Mouse (Mus musculus): Measurements from ENCODE around the gene Klk1b3. TPM values are rescaled to one million over a fixed set of nuclear protein-coding genes. Genes with fewer than 3 reads are reported as not detected.
A peak's percentile ranks its signal among the peaks of the same experiment; 100 is the strongest.
"Not testable (repeated sequence)": the region's sequence is repeated elsewhere in the genome, so short reads cannot be mapped to it uniquely, and the experiment has no call there.

Gene Klk1b3
- polyA plus RNA-seq, 1 experiment from 2014 or later: not detected

DNA sequence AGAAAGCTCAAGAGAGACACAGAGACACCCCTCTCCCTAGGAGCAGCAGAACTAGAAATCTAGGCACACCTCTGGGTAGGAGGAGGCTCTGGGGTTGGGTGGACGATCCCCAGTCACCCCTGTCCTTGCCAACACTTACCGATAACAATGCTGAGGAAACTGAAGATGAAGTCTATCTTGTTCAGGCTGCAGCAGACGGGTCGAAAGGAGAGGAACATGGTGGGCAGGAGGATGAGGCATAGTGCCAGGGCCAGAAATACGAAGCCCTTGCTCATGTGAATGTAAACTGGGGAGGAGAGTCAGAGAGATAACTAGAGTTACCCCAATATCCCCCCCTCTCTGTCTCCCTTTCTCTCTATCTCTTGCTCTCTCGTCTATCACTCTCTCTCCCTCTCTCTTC is 24.3 kb downstream of the Klk1b3 start:
- not testable (repeated sequence) for H3K4me2 ChIP-seq (replicated peaks; ENCODE audit: low read depth, low read length); H3K4me1 ChIP-seq (ENCODE audit: control insufficient read depth, insufficient read depth, low read length); H3K9ac ChIP-seq (replicated peaks; ENCODE audit: low read depth, low read length); ATAC-seq (ENCODE audit: insufficient number of reproducible peaks, insufficient read depth, low FRiP score, low read depth); H3K9me3 ChIP-seq (ENCODE audit: control insufficient read depth, low read depth, low read length); H3K36me3 ChIP-seq (ENCODE audit: control insufficient read depth, insufficient read depth, low read length); H3K27me3 ChIP-seq (ENCODE audit: control insufficient read depth, insufficient read depth, low read length); H3K4me3 ChIP-seq (ENCODE audit: low read depth, low read length); H3K27ac ChIP-seq (ENCODE audit: low read length)
- WGBS: 77% methylated on average over 6 of the region's 6 CpGs

DNA sequence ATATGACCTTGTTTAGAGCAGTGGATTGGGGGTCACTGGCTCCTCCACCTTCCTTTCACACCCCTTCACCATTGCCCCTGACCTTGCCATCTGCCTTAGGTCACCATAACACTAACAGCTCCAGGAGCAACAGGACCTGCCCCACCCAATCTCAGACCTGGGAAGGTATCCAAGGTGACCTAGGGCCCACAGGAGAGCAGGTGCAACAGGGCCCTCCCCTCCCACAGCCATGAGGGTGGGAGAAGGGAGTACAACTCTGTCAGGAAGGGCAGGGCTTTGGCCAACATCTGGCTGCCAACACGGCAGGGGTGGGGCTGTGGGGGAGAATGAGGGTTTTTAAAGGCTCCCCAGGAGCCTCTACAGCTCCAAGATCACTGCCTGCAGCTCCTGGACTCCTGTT is 27.1 kb downstream of the Klk1b3 start, which contains the start of gene Klk1:
Klk1 (plus strand) TSS at position 285 of the 400 bp plus-strand sequence.
- Histone ChIP-seq H3K27me3 (ENCODE audit: control insufficient read depth, insufficient read depth, low read length) (no peaks in the 10 kb centered on the region), H3K4me1 (ENCODE audit: control insufficient read depth, insufficient read depth, low read length) (no peaks in the 10 kb centered on the region), H3K4me3 (ENCODE audit: low read depth, low read length) (no peak within 1 kb of the TSS), H3K4me2 (replicated peaks; ENCODE audit: low read depth, low read length) (no peak within 1 kb of the TSS), H3K9ac (replicated peaks; ENCODE audit: low read depth, low read length) (no peak within 1 kb of the TSS), H3K9me3 (ENCODE audit: control insufficient read depth, low read depth, low read length) (no peaks in the 10 kb centered on the region), H3K36me3 (ENCODE audit: control insufficient read depth, insufficient read depth, low read length) (no peaks in the 10 kb centered on the region), H3K27ac (ENCODE audit: low read length) (no peak within 1 kb of the TSS)
- 14% methylated on average over 1 of the region's 1 CpGs for WGBS
- no peak for ATAC-seq (ENCODE audit: insufficient number of reproducible peaks, insufficient read depth, low FRiP score, low read depth)

GRCm38 (mm10) chr7:44235909-44236308 is 37.9 kb downstream of the Klk1b3 start, which contains the start of gene Gm36864:
TSS of gene Gm36864 (plus strand) at chr7:44236177.
- no peaks in the 10 kb centered on the region for H3K4me1 ChIP-seq (ENCODE audit: control insufficient read depth, insufficient read depth, low read length)
- no peak within 1 kb of the TSS for H3K4me2 ChIP-seq (replicated peaks; ENCODE audit: low read depth, low read length)
- no peak within 1 kb of the TSS for H3K9ac ChIP-seq (replicated peaks; ENCODE audit: low read depth, low read length)
- no peaks in the 10 kb centered on the region for H3K9me3 ChIP-seq (ENCODE audit: control insufficient read depth, low read depth, low read length)
- no peaks in the 10 kb centered on the region for H3K27me3 ChIP-seq (ENCODE audit: control insufficient read depth, insufficient read depth, low read length)
- no peak for ATAC-seq (ENCODE audit: insufficient number of reproducible peaks, insufficient read depth, low FRiP score, low read depth)
- H3K36me3 ChIP-seq (ENCODE audit: control insufficient read depth, insufficient read depth, low read length): no peaks in the 10 kb centered on the region
- H3K4me3 ChIP-seq (ENCODE audit: low read depth, low read length): no peak within 1 kb of the TSS
- WGBS: 83% methylated on average over 3 of the region's 3 CpGs
- H3K27ac ChIP-seq (ENCODE audit: low read length): no peak within 1 kb of the TSS

DNA sequence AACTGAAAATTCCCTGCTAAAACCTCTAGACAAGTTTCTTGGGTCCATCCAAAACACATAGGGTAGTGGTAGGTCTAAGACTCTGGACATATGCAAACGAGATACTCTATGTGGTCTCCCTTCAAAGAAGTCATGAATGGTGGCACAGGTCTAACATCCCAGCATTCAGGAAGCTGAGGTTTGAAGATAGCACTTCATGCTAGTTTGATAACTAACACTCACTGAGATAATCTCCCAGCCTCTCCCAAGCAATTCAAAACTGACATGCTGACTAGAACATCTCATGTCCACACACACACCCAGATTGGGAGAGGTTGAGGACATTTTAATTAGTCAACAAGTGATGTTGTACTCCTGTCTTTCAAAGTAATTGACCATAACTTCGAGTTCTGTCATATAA is 41.9 kb downstream of the Klk1b3 start:
- 46% methylated on average over 2 of the region's 2 CpGs for WGBS
- no peak overlapping the region for H3K27ac ChIP-seq (ENCODE audit: low read length)
- H3K4me3 ChIP-seq (ENCODE audit: low read depth, low read length): no peak overlapping the region
- H3K4me2 ChIP-seq (replicated peaks; ENCODE audit: low read depth, low read length): no peak overlapping the region
- H3K27me3 ChIP-seq (ENCODE audit: control insufficient read depth, insufficient read depth, low read length): no peaks in the 10 kb centered on the region
- no peak overlapping the region for H3K9ac ChIP-seq (replicated peaks; ENCODE audit: low read depth, low read length)
- no peaks in the 10 kb centered on the region for H3K9me3 ChIP-seq (ENCODE audit: control insufficient read depth, low read depth, low read length)
- H3K4me1 ChIP-seq (ENCODE audit: control insufficient read depth, insufficient read depth, low read length): no peaks in the 10 kb centered on the region
- no peak for ATAC-seq (ENCODE audit: insufficient number of reproducible peaks, insufficient read depth, low FRiP score, low read depth)
- no peaks in the 10 kb centered on the region for H3K36me3 ChIP-seq (ENCODE audit: control insufficient read depth, insufficient read depth, low read length)

DNA sequence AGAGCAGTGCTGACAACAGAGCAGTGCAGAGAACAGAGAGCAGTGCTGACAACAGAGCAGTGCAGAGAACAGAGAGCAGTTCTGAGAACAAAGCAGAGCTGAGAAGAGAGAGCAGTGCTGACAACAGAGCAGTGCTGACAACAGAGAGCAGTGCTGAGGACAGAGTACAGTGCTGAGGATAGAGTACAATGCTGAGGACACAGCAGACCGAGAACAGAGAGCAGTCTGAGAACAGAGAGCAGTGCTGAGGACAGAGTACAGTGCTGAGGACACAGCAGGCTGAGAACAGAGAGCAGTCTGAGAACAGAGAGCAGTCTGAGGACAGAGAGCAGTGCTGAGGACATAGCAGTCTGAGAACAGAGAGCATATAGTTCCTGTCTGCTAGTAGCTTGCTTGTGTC is 42.7 kb downstream of the Klk1b3 start:
- Histone ChIP-seq H3K27ac (ENCODE audit: low read length) (no peak overlapping the region), H3K9me3 (ENCODE audit: control insufficient read depth, low read depth, low read length) (no peaks in the 10 kb centered on the region), H3K36me3 (ENCODE audit: control insufficient read depth, insufficient read depth, low read length) (no peaks in the 10 kb centered on the region), H3K4me2 (replicated peaks; ENCODE audit: low read depth, low read length) (no peak overlapping the region), H3K4me1 (ENCODE audit: control insufficient read depth, insufficient read depth, low read length) (peaks cover 5% of the 10 kb centered on the region; the same call in 1 of the 2 replicates), H3K4me3 (ENCODE audit: low read depth, low read length) (no peak overlapping the region), H3K27me3 (ENCODE audit: control insufficient read depth, insufficient read depth, low read length) (no peaks in the 10 kb centered on the region), H3K9ac (replicated peaks; ENCODE audit: low read depth, low read length) (no peak overlapping the region)
- no peak for ATAC-seq (ENCODE audit: insufficient number of reproducible peaks, insufficient read depth, low FRiP score, low read depth)
- WGBS: 29% methylated on average over 1 of the region's 1 CpGs

DNA sequence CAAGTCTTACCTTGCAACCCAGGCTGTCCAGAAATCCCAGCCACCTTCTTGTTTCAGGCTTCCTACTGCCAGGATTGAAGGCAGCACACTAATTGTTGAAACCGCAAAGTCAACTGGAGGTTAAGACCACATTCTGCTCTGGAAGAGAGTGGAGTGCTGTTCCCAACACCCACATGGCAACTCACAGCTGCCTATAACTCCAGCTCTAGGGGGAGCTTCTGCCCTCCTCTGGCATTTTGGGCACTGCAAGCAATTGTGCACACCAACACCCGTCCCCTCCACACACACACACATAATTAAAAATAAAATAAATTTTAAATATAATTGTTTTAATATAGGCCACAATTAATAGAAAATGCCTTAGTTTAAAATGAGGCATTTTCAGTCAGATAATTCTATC is 43.2 kb downstream of the Klk1b3 start:
- WGBS: 68% methylated on average over 2 of the region's 2 CpGs
- H3K4me2 ChIP-seq (replicated peaks; ENCODE audit: low read depth, low read length): no peak overlapping the region
- H3K4me1 ChIP-seq (ENCODE audit: control insufficient read depth, insufficient read depth, low read length): peaks cover 5% of the 10 kb centered on the region; the same call in 1 of the 2 replicates
- no peak overlapping the region for H3K4me3 ChIP-seq (ENCODE audit: low read depth, low read length)
- no peaks in the 10 kb centered on the region for H3K36me3 ChIP-seq (ENCODE audit: control insufficient read depth, insufficient read depth, low read length)
- H3K27me3 ChIP-seq (ENCODE audit: control insufficient read depth, insufficient read depth, low read length): no peaks in the 10 kb centered on the region
- no peak overlapping the region for H3K27ac ChIP-seq (ENCODE audit: low read length)
- H3K9ac ChIP-seq (replicated peaks; ENCODE audit: low read depth, low read length): no peak overlapping the region
- ATAC-seq (ENCODE audit: insufficient number of reproducible peaks, insufficient read depth, low FRiP score, low read depth): no peak
- no peaks in the 10 kb centered on the region for H3K9me3 ChIP-seq (ENCODE audit: control insufficient read depth, low read depth, low read length)

DNA sequence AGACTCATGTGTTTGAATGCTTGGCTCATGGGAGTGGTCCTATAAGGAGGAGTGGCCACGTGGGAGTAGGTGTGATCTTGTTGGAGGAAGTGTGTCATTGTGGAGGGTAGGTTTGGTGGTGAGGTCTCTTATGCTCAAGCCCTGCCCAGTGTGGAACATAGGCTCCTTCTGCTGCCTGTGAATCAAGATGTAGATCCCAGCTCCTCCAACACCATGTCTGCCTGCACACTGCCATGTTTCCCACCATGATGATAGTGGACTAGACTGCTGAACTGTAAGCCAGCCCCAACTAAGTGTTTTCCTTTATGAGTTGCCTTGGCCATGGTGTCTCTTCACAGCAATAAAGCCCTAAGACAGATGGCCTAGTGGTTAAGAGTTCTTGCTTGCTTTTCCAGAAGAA is 46.1 kb downstream of the Klk1b3 start:
- Histone ChIP-seq H3K4me2 (replicated peaks; ENCODE audit: low read depth, low read length) (no peak overlapping the region), H3K27ac (ENCODE audit: low read length) (no peak overlapping the region), H3K36me3 (ENCODE audit: control insufficient read depth, insufficient read depth, low read length) (peaks cover 9% of the 10 kb centered on the region; the same call in 1 of the 2 replicates), H3K27me3 (ENCODE audit: control insufficient read depth, insufficient read depth, low read length) (no peaks in the 10 kb centered on the region), H3K9me3 (ENCODE audit: control insufficient read depth, low read depth, low read length) (no peaks in the 10 kb centered on the region), H3K4me1 (ENCODE audit: control insufficient read depth, insufficient read depth, low read length) (peaks cover 16% of the 10 kb centered on the region; the same call in 1 of the 2 replicates), H3K4me3 (ENCODE audit: low read depth, low read length) (no peak overlapping the region), H3K9ac (replicated peaks; ENCODE audit: low read depth, low read length) (no peak overlapping the region)
- no peak for ATAC-seq (ENCODE audit: insufficient number of reproducible peaks, insufficient read depth, low FRiP score, low read depth)
- 53% methylated on average over 1 of the region's 1 CpGs for WGBS

DNA sequence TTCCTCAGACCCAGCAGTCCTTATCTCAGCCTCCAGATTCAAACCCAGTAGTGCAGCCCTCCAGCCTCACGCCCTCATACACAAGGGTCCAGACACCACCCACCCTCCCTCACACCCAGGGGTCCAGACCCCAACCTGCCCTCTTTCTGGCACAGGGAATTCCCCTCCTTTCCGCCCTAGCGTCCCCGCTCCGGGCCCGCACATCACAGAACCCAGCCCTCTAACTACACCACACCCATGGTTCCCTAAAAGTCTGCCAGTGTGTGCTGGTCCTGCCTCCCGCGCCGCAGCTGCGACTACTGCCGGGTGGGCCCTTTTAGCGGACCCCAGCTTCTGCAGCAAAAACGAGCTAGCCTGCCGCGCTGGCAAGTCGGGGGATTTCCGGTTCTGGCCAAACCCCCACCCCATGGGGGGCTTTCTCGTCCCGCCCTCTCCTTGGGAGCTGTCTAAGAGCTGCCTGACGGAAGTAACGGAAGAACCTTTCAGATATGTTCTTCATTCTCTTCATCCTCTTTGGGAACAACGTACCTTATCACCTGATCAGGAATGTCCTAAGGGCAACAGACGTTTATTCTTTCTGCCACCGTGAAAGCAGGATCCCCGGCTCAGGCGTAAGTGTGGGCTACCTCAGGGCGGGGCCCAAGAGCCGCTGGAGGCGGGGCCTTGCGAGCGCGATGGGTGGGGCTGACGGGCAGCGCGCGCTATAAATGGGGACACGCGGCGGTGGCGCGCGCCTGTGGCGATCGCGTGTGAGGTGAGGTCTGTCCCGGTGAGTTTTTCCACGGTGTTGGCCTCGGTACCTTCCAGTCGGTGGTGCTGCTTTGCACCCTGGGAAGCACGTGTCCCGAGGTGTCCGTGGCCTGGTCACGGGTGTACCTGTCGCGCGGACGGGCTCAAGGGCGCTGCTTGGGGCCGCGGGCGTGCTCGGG is 48.3 kb downstream of the Klk1b3 start, which contains the start of the genes 1700028J19Rik and 2410002F23Rik:
1700028J19Rik (minus strand) TSS at position 641 of the 929 bp plus-strand sequence.
2410002F23Rik (plus strand) TSS at position 668 of the 929 bp plus-strand sequence.
- ATAC-seq (ENCODE audit: insufficient number of reproducible peaks, insufficient read depth, low FRiP score, low read depth): peak; percentile 81
- no peaks in the 10 kb centered on the region for H3K27me3 ChIP-seq (ENCODE audit: control insufficient read depth, insufficient read depth, low read length)

More for the DNA sequence above, 48.3 kb downstream of the Klk1b3 start, which contains the start of the genes 1700028J19Rik and 2410002F23Rik:
- peaks cover 30% of the 10 kb centered on the region for H3K36me3 ChIP-seq (ENCODE audit: control insufficient read depth, insufficient read depth, low read length)
- H3K27ac ChIP-seq (ENCODE audit: low read length): peak within 1 kb of the TSS; percentile 93
- under 1% methylated on average over 62 of the region's 62 CpGs for WGBS
- H3K9ac ChIP-seq (replicated peaks; ENCODE audit: low read depth, low read length): peak within 1 kb of the TSS; percentile 87
- peak within 1 kb of the TSS; percentile 77 for H3K4me3 ChIP-seq (ENCODE audit: low read depth, low read length)
- peaks cover 16% of the 10 kb centered on the region; the same call in 1 of the 2 replicates for H3K4me1 ChIP-seq (ENCODE audit: control insufficient read depth, insufficient read depth, low read length)
- no peaks in the 10 kb centered on the region for H3K9me3 ChIP-seq (ENCODE audit: control insufficient read depth, low read depth, low read length)
- peak within 1 kb of the TSS; percentile 84 for H3K4me2 ChIP-seq (replicated peaks; ENCODE audit: low read depth, low read length)
